Mouse (Mus musculus): ENCODE data around the gene St6galnac3. TPM values are rescaled to one million over a fixed set of nuclear protein-coding genes. Genes with fewer than 3 reads are reported as not detected.

St6galnac3 gene
- polyA plus RNA-seq, 1 experiment from 2014 or later: 55.0 TPM

- Histone ChIP-seq H3K9me3 (replicated peaks; ENCODE audit: control insufficient read depth, low read length) (no peaks in the 10 kb centered on the region), H3K27me3 (ENCODE audit: control insufficient read depth, insufficient read depth, low read length) (no peaks in the 10 kb centered on the region), H3K4me1 (ENCODE audit: control insufficient read depth, insufficient read depth, low read length) (no peaks in the 10 kb centered on the region), H3K4me2 (ENCODE audit: low read depth, low read length) (no peak overlapping the region), H3K27ac (replicated peaks; ENCODE audit: low read depth, low read length) (no peak overlapping the region), H3K9ac (replicated peaks; ENCODE audit: low read length) (no peak overlapping the region), H3K36me3 (replicated peaks; ENCODE audit: control insufficient read depth, insufficient read depth, low read depth, low read length) (no peaks in the 10 kb centered on the region), H3K4me3 (ENCODE audit: low read depth, low read length) (no peak overlapping the region)
- WGBS: 74% methylated on average over 8 of the region's 8 CpGs
- ATAC-seq (replicated peaks; ENCODE audit: insufficient number of reproducible peaks, low FRiP score, low TSS enrichment, low read depth): no peak
- DNase-seq (ENCODE audit: low spot score): peak; percentile 70
These were observed 457.6 kb downstream of the St6galnac3 start for GRCm38 (mm10) chr3:153267397-153267796.

DNA sequence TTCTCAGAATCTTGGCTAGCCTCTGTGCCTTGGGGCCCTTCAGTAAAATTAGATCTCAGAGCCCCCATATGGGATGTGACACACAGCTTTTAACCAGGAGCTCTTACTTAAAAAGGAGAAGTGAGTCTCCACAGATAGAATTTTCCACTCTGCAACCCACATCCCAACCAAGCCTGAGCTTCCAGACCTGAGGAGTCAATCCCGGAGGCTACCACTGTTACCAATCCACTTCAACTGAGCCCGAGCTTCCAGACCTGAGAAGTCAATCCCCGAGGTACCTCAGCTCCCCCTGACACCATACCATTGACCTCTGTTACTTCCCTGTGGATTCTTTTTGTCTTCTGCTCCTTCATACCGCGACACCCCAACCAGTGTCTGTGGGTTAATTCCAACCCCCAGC is 463.0 kb downstream of the St6galnac3 start:
- Histone ChIP-seq H3K36me3 (replicated peaks; ENCODE audit: control insufficient read depth, insufficient read depth, low read depth, low read length) (no peaks in the 10 kb centered on the region), H3K27me3 (ENCODE audit: control insufficient read depth, insufficient read depth, low read length) (no peaks in the 10 kb centered on the region), H3K9ac (replicated peaks; ENCODE audit: low read length) (no peak overlapping the region), H3K27ac (replicated peaks; ENCODE audit: low read depth, low read length) (no peak overlapping the region), H3K4me1 (ENCODE audit: control insufficient read depth, insufficient read depth, low read length) (no peaks in the 10 kb centered on the region), H3K4me2 (ENCODE audit: low read depth, low read length) (no peak overlapping the region), H3K4me3 (ENCODE audit: low read depth, low read length) (no peak overlapping the region), H3K9me3 (replicated peaks; ENCODE audit: control insufficient read depth, low read length) (no peaks in the 10 kb centered on the region)
- 85% methylated on average over 5 of the region's 5 CpGs for WGBS
- ATAC-seq (replicated peaks; ENCODE audit: insufficient number of reproducible peaks, low FRiP score, low TSS enrichment, low read depth) (no peak), DNase-seq (ENCODE audit: low spot score) (no peak)

DNA sequence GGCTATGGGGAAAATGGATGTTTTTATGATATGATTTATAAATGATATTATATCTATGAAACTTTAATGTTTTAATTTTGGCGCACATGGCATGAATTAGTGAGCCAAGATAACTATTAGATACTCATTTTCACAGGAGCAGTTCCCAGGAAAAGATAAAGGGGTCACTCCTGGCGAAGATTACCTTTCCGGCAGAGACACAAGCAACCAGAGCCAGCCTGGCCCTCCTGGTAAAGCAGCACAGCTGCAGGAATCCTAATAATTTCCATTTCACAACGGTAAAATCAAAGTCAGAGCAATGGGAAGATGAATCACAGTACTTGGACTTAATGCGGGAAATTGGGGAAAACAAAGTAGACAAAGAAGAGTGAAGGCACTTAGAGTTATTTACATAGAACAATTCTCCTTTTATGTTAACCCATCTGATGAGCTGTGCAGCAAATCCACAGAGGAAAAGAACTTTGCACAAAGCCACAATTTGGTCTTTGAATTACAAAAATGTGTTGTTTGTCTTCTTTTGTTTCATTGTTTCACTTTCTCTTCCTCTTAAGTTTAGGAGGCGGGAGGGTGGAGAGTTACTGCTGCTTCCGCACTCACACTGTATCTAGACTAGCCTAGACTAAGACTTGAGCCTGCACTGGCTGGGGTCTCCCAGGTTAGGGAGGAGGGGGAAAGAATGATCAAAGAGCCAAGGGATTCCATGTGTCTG is 464.6 kb downstream of the St6galnac3 start:
- Histone ChIP-seq H3K4me1 (ENCODE audit: control insufficient read depth, insufficient read depth, low read length) (no peaks in the 10 kb centered on the region), H3K9me3 (replicated peaks; ENCODE audit: control insufficient read depth, low read length) (no peaks in the 10 kb centered on the region), H3K27ac (replicated peaks; ENCODE audit: low read depth, low read length) (no peak overlapping the region), H3K4me2 (ENCODE audit: low read depth, low read length) (no peak overlapping the region), H3K27me3 (ENCODE audit: control insufficient read depth, insufficient read depth, low read length) (no peaks in the 10 kb centered on the region), H3K36me3 (replicated peaks; ENCODE audit: control insufficient read depth, insufficient read depth, low read depth, low read length) (no peaks in the 10 kb centered on the region), H3K9ac (replicated peaks; ENCODE audit: low read length) (no peak overlapping the region), H3K4me3 (ENCODE audit: low read depth, low read length) (no peak overlapping the region)
- DNase-seq (ENCODE audit: low spot score): no peak
- no peak for ATAC-seq (replicated peaks; ENCODE audit: insufficient number of reproducible peaks, low FRiP score, low TSS enrichment, low read depth)
- 61% methylated on average over 7 of the region's 7 CpGs for WGBS

- Histone ChIP-seq H3K27ac (replicated peaks; ENCODE audit: low read depth, low read length) (no peak overlapping the region), H3K27me3 (ENCODE audit: control insufficient read depth, insufficient read depth, low read length) (no peaks in the 10 kb centered on the region), H3K4me1 (ENCODE audit: control insufficient read depth, insufficient read depth, low read length) (no peaks in the 10 kb centered on the region), H3K4me3 (ENCODE audit: low read depth, low read length) (no peak overlapping the region), H3K9me3 (replicated peaks; ENCODE audit: control insufficient read depth, low read length) (no peaks in the 10 kb centered on the region), H3K4me2 (ENCODE audit: low read depth, low read length) (no peak overlapping the region), H3K9ac (replicated peaks; ENCODE audit: low read length) (no peak overlapping the region), H3K36me3 (replicated peaks; ENCODE audit: control insufficient read depth, insufficient read depth, low read depth, low read length) (no peaks in the 10 kb centered on the region)
- DNase-seq (ENCODE audit: low spot score) (no peak), ATAC-seq (replicated peaks; ENCODE audit: insufficient number of reproducible peaks, low FRiP score, low TSS enrichment, low read depth) (no peak)
- WGBS: 87% methylated on average over 8 of the region's 8 CpGs
These were observed 469.1 kb downstream of the St6galnac3 start for GRCm38 (mm10) chr3:153255910-153256309.

DNA sequence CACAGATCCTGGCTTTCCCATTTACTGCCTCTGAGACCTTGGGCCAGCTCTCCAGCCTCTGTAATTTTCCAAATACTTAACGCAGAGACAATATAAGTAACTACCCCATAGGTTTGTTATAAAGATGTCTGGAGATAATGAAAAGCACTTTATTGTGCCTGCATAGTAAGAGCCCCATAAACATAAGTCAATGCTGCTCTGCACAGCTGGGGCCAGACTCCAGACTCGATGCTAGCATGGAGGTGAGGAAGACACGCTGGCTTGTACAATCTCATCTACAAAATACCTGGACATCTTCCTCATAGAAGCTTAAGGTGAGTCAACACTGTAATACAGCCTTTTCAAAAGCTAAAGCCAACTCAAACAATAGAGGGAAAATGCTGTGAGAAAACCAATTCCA is 473.3 kb downstream of the St6galnac3 start:
- Histone ChIP-seq H3K4me1 (ENCODE audit: control insufficient read depth, insufficient read depth, low read length) (no peaks in the 10 kb centered on the region), H3K9ac (replicated peaks; ENCODE audit: low read length) (no peak overlapping the region)

DNA sequence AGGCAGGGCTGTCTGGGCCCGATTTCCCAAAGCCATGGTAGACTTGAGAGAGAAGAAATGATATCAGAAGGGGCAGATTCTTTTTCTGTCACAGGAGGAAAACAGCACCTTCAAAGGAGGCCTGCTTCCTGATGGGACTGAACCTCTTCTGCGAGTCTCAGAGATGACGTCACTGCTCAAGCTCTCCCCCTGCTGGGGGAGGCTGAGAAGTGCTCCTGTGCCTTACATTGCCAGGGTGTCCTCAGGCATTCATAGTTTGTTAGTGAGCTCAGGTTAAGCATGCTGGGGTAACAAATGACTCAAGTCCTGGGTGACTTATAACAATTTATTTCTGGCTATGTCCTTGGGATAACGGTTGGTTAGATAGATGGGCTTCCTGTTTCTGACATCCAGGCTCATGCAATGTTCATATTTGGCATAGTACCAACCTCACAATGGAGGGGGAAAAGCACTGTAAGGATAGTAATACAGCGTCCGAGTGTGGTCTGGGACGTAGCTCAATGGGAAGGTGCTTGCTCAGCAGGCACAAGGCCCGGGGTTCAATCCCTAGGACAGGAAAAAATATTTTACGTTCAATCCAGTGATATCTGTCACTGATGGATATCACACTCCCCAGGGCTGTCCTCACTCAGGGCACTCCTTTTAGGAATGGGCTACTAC is 474.2 kb downstream of the St6galnac3 start:
- Histone ChIP-seq H3K4me1 (ENCODE audit: control insufficient read depth, insufficient read depth, low read length) (no peaks in the 10 kb centered on the region), H3K9ac (replicated peaks; ENCODE audit: low read length) (no peak overlapping the region), H3K27ac (replicated peaks; ENCODE audit: low read depth, low read length) (no peak overlapping the region), H3K4me3 (ENCODE audit: low read depth, low read length) (no peak overlapping the region), H3K4me2 (ENCODE audit: low read depth, low read length) (no peak overlapping the region), H3K9me3 (replicated peaks; ENCODE audit: control insufficient read depth, low read length) (no peaks in the 10 kb centered on the region), H3K27me3 (ENCODE audit: control insufficient read depth, insufficient read depth, low read length) (no peaks in the 10 kb centered on the region), H3K36me3 (replicated peaks; ENCODE audit: control insufficient read depth, insufficient read depth, low read depth, low read length) (no peaks in the 10 kb centered on the region)
- 52% methylated on average over 9 of the region's 9 CpGs for whole genome bisulfite sequencing
- ATAC-seq (replicated peaks; ENCODE audit: insufficient number of reproducible peaks, low FRiP score, low TSS enrichment, low read depth) (no peak), DNase-seq (ENCODE audit: low spot score) (peak; percentile 81)

More for the DNA sequence above, 473.3 kb downstream of the St6galnac3 start:
- WGBS: 88% methylated on average over 3 of the region's 3 CpGs
- DNase-seq (ENCODE audit: low spot score): no peak
- H3K4me2 ChIP-seq (ENCODE audit: low read depth, low read length): no peak overlapping the region
- H3K27me3 ChIP-seq (ENCODE audit: control insufficient read depth, insufficient read depth, low read length): no peaks in the 10 kb centered on the region
- no peak for ATAC-seq (replicated peaks; ENCODE audit: insufficient number of reproducible peaks, low FRiP score, low TSS enrichment, low read depth)
- H3K9me3 ChIP-seq (replicated peaks; ENCODE audit: control insufficient read depth, low read length): no peaks in the 10 kb centered on the region
- H3K27ac ChIP-seq (replicated peaks; ENCODE audit: low read depth, low read length): no peak overlapping the region
- H3K4me3 ChIP-seq (ENCODE audit: low read depth, low read length): no peak overlapping the region
- H3K36me3 ChIP-seq (replicated peaks; ENCODE audit: control insufficient read depth, insufficient read depth, low read depth, low read length): no peaks in the 10 kb centered on the region

DNA sequence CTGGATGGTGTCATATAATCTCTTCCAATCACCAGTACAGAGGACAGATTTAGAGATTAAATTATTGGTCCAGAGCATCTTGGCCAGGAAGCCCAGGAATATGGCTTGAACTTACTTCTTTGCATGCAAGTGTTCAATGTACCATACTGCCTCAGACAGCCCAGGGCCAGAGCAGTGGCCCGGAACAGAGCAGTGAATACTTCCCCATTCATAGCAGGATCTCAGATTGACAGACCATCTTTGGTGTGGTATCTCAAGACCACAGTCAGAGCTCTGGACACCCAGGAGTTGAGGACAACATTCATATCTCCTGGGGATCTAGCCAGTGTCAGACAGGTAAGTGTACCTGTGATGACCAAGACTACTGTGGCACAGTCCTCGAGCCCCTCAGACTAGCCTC is 476.1 kb downstream of the St6galnac3 start:
- ATAC-seq (replicated peaks; ENCODE audit: insufficient number of reproducible peaks, low FRiP score, low TSS enrichment, low read depth) (no peak), DNase-seq (ENCODE audit: low spot score) (no peak)
- 93% methylated on average over 2 of the region's 2 CpGs for WGBS
- Histone ChIP-seq H3K4me2 (ENCODE audit: low read depth, low read length) (no peak overlapping the region), H3K9ac (replicated peaks; ENCODE audit: low read length) (no peak overlapping the region), H3K4me1 (ENCODE audit: control insufficient read depth, insufficient read depth, low read length) (no peaks in the 10 kb centered on the region), H3K4me3 (ENCODE audit: low read depth, low read length) (no peak overlapping the region), H3K36me3 (replicated peaks; ENCODE audit: control insufficient read depth, insufficient read depth, low read depth, low read length) (no peaks in the 10 kb centered on the region), H3K27me3 (ENCODE audit: control insufficient read depth, insufficient read depth, low read length) (no peaks in the 10 kb centered on the region), H3K9me3 (replicated peaks; ENCODE audit: control insufficient read depth, low read length) (no peaks in the 10 kb centered on the region), H3K27ac (replicated peaks; ENCODE audit: low read depth, low read length) (no peak overlapping the region)

GRCm38 (mm10) chr3:153248029-153248428 is 476.9 kb downstream of the St6galnac3 start:
- WGBS: 39% methylated on average over 4 of the region's 4 CpGs
- Histone ChIP-seq H3K9me3 (replicated peaks; ENCODE audit: control insufficient read depth, low read length) (no peaks in the 10 kb centered on the region), H3K9ac (replicated peaks; ENCODE audit: low read length) (no peak overlapping the region), H3K27me3 (ENCODE audit: control insufficient read depth, insufficient read depth, low read length) (no peaks in the 10 kb centered on the region), H3K27ac (replicated peaks; ENCODE audit: low read depth, low read length) (no peak overlapping the region), H3K36me3 (replicated peaks; ENCODE audit: control insufficient read depth, insufficient read depth, low read depth, low read length) (no peaks in the 10 kb centered on the region), H3K4me2 (ENCODE audit: low read depth, low read length) (no peak overlapping the region), H3K4me3 (ENCODE audit: low read depth, low read length) (no peak overlapping the region), H3K4me1 (ENCODE audit: control insufficient read depth, insufficient read depth, low read length) (no peaks in the 10 kb centered on the region)
- ATAC-seq (replicated peaks; ENCODE audit: insufficient number of reproducible peaks, low FRiP score, low TSS enrichment, low read depth): no peak
- peak; percentile 39 for DNase-seq (ENCODE audit: low spot score)

Data from embryonic facial prominence, embryonic 11.5 days (tissue).